In the genomic region with DNA sequence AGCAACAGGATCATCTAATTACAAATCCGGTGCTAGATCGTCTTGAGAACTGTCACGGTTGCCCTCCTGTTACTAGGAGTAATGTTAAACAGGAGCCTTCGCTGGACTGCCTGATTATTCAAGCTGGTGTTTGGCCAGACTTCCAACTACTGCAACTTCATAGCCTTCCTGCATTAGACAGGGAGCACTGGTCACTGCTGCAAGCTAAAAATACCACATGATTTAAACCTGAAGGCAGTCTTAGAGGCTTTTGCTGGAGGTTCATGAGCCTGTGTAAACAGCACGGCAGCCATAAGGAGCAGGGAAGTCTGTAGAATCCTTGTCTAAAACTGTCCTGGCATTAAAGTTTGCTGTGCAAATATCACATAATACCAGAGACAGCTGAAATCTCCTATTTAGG, we compare ENCODE assay signal across 14 mouse cellular contexts. TPM values are rescaled to one million over a fixed set of nuclear protein-coding genes. Genes with fewer than 3 reads are reported as not detected.
DNase-seq lines count a peak whose midpoint lies in the region; ATAC-seq and TF ChIP-seq lines count a peak whose summit lies in the region.
"Had no signal": no experiment of that assay in that cellular context is flagged by ENCODE, and none has a peak within 500 bp of the region (broad histone marks: within the 10 kb centered on the region; RNA-seq: fewer than 3 reads in every experiment).

No protein-coding gene starts in this region.

- H3K4me3 ChIP-seq in forebrain, embryonic 15.5 days = no peak overlapping the region
- no peak overlapping the region for H3K4me3 ChIP-seq in forebrain, embryonic 12.5 days (replicated peaks)
- H3K4me3 ChIP-seq in layer of hippocampus, adult 2 months = peak overlapping the region; percentile 3; the same call in 1 of the 2 replicates
- H3K4me3 ChIP-seq in heart, postnatal 0 days (ENCODE audit: low read depth, low read length) = peak overlapping the region; percentile 12; the same call in 1 of the 2 replicates
- H3K4me3 ChIP-seq: embryonic facial prominence, embryonic 15.5 days had no signal

- DNase-seq in layer of hippocampus, adult 2 months (ENCODE audit: low spot score in 2 of 2) = no peak
- DNase-seq in layer of hippocampus, adult 18-20 months (ENCODE audit: low spot score in 2 of 2) = no peak
- DNase-seq in MN1 (ENCODE audit: low spot score) = peak; percentile 59
- DNase-seq in heart, postnatal 0 days (ENCODE audit: low spot score) = peak; percentile 65
- no peak for DNase-seq in cerebellum, adult 8-10 months
- DNase-seq: cerebellum, adult 9-11 months; kidney, adult 11 months; left cerebral cortex, postnatal 4 days; lung, adult 2 months had no signal

- no peaks in the 10 kb centered on the region for H3K9me3 ChIP-seq in forebrain, embryonic 15.5 days
- no peaks in the 10 kb centered on the region for H3K9me3 ChIP-seq in forebrain, embryonic 12.5 days
- H3K9me3 ChIP-seq in heart, postnatal 0 days (replicated peaks; ENCODE audit: control insufficient read depth, low read length) = no peaks in the 10 kb centered on the region
- H3K9me3 ChIP-seq: embryonic facial prominence, embryonic 15.5 days had no signal

- H3K4me2 ChIP-seq in forebrain, embryonic 15.5 days (replicated peaks) = no peak overlapping the region
- H3K4me2 ChIP-seq in forebrain, embryonic 12.5 days = no peak overlapping the region
- peak overlapping the region; percentile 50 for H3K4me2 ChIP-seq in heart, postnatal 0 days (ENCODE audit: low read depth, low read length)
- H3K4me2 ChIP-seq: embryonic facial prominence, embryonic 15.5 days; midbrain, embryonic 11.5 days had no signal

- ATAC-seq in forebrain, embryonic 15.5 days (replicated peaks) = no peak
- ATAC-seq in forebrain, embryonic 12.5 days (ENCODE audit: low FRiP score) = no peak
- peak; percentile 88 for ATAC-seq in heart, postnatal 0 days (ENCODE audit: insufficient read depth, low read depth)
- no peak for ATAC-seq in CD4-positive, CD25-positive, alpha-beta regulatory T cell, adult 4 months

- H3K27me3 ChIP-seq in forebrain, embryonic 15.5 days = no peaks in the 10 kb centered on the region
- H3K27me3 ChIP-seq in forebrain, embryonic 12.5 days = no peaks in the 10 kb centered on the region
- H3K27me3 ChIP-seq in heart, postnatal 0 days (ENCODE audit: control insufficient read depth, insufficient read depth, low read length) = no peaks in the 10 kb centered on the region
- H3K27me3 ChIP-seq: embryonic facial prominence, embryonic 15.5 days had no signal

- H3K4me1 ChIP-seq in forebrain, embryonic 15.5 days = peaks cover 47% of the 10 kb centered on the region
- peaks cover 18% of the 10 kb centered on the region for H3K4me1 ChIP-seq in forebrain, embryonic 12.5 days
- H3K4me1 ChIP-seq in heart, postnatal 0 days (ENCODE audit: control insufficient read depth, insufficient read depth) = no peaks in the 10 kb centered on the region

- H3K36me3 ChIP-seq in forebrain, embryonic 15.5 days = peaks cover 2% of the 10 kb centered on the region; the same call in 1 of the 2 replicates
- peaks cover 30% of the 10 kb centered on the region for H3K36me3 ChIP-seq in forebrain, embryonic 12.5 days (replicated peaks)
- H3K36me3 ChIP-seq in heart, postnatal 0 days (replicated peaks; ENCODE audit: control insufficient read depth, insufficient read depth, low read length) = peaks cover 19% of the 10 kb centered on the region
- H3K36me3 ChIP-seq: embryonic facial prominence, embryonic 15.5 days had no signal

- TF ChIP-seq EP300 in heart, postnatal 0 days (IDR thresholded peaks at IDR 0.05; ENCODE audit: low read depth) = no peak

- no peak for TF ChIP-seq CTCF in layer of hippocampus, adult 2 months (conservative IDR thresholded peaks at IDR 0.05)
- TF ChIP-seq CTCF in heart, postnatal 0 days (IDR thresholded peaks at IDR 0.05; ENCODE audit: low read depth) = no peak

- WGBS in forebrain, embryonic 15.5 days = 55% methylated on average over 5 of the region's 5 CpGs
- 77% methylated on average over 5 of the region's 5 CpGs for WGBS in forebrain, embryonic 12.5 days
- 20% methylated on average over 5 of the region's 5 CpGs for WGBS in heart, postnatal 0 days

- no peak overlapping the region for H3K27ac ChIP-seq in forebrain, embryonic 15.5 days (replicated peaks)
- no peak overlapping the region for H3K27ac ChIP-seq in forebrain, embryonic 12.5 days
- peak overlapping the region; percentile 32; the same call in 1 of the 2 replicates for H3K27ac ChIP-seq in layer of hippocampus, adult 2 months
- peak overlapping the region; percentile 74 for H3K27ac ChIP-seq in heart, postnatal 0 days (ENCODE audit: low read depth)
- H3K27ac ChIP-seq: embryonic facial prominence, embryonic 15.5 days had no signal

- H3K9ac ChIP-seq in forebrain, embryonic 15.5 days (replicated peaks) = peak overlapping the region; percentile 28; the same call in 1 of the 2 replicates
- H3K9ac ChIP-seq in forebrain, embryonic 12.5 days = no peak overlapping the region
- H3K9ac ChIP-seq in heart, postnatal 0 days (replicated peaks; ENCODE audit: low read depth, low read length) = no peak overlapping the region
- H3K9ac ChIP-seq: embryonic facial prominence, embryonic 15.5 days had no signal

RNA-seq across cellular contexts. Expression of a gene that starts 25.7 kb away (rescaled TPM):
- 40.1 and 47.2 TPM in 2 replicates for polyA plus RNA-seq in forebrain, embryonic 15.5 days (2015; fragmentation: Nextera tagmentation; extraction: Ambion mirVana)
- 34.9 and 37.9 TPM in 2 replicates for polyA plus RNA-seq in forebrain, embryonic 12.5 days (2016; fragmentation: Nextera tagmentation; extraction: Ambion mirVana)
- total RNA-seq in layer of hippocampus, adult 2 months (2021) = 10 to 100 TPM; 69.2 to 73.0 TPM
- total RNA-seq in layer of hippocampus, adult 18-20 months (2021) = 10 to 100 TPM; 67.6 to 74.5 TPM
- total RNA-seq in heart, postnatal 0 days (2014; rRNA removed; ENCODE audit: low replicate concordance) = 17.4 and 30.6 TPM in 2 replicates
- 8.1 and 8.4 TPM in 2 replicates for polyA plus RNA-seq in heart, postnatal 0 days (2015; fragmentation: Nextera tagmentation; extraction: Ambion mirVana)
- polyA plus RNA-seq in CD4-positive, CD25-positive, alpha-beta regulatory T cell, adult 4 months (2017; shearing (Covaris generic)) = 10 to 100 TPM; 49.5 to 77.2 TPM

Comparison
In these comparisons a context has a peak if more than half of its experiments do, and no peak if none do; other contexts are left out.
1. H3K27ac ChIP-seq: peak in layer of hippocampus, adult 2 months (single experiment) and heart, postnatal 0 days (single experiment); none in forebrain, embryonic 15.5 days (single experiment) and forebrain, embryonic 12.5 days (single experiment).
2. H3K4me3 ChIP-seq: peak in layer of hippocampus, adult 2 months (single experiment) and heart, postnatal 0 days (single experiment); none in forebrain, embryonic 15.5 days (single experiment) and forebrain, embryonic 12.5 days (single experiment).
3. DNase-seq: peak in MN1 (single experiment) and heart, postnatal 0 days (single experiment); none in layer of hippocampus, adult 2 months (0 of 2), layer of hippocampus, adult 18-20 months (0 of 2) and cerebellum, adult 8-10 months (single experiment).